Mouse (Mus musculus) granulocyte monocyte progenitor cell, adult 5-6 weeks (primary cell): ENCODE measurements around the gene Lrrd1. TPM values are rescaled to one million over a fixed set of nuclear protein-coding genes. Genes with fewer than 3 reads are reported as not detected.

Source experiments
- total RNA-seq, 2 experiments: library from RNA; stranded (forward) in 1 of 2; stranded (reverse) in 1 of 2; fragments of 200-712, 200-1000 nt in 1 of 2; fragments of >200 nt in 1 of 2; fragmentation: Nextera tagmentation in 1 of 2; gene quantifications; 2 replicates each; pipeline ENCODE4 v1.2.3; 2014 to 2017

The Lrrd1 gene
- total RNA-seq, 2 experiments from 2014 or later: 0.10 to 0.80 TPM

Other genes with a start within 250 kb of the Lrrd1 start
- gene Pex1, start 249.1 kb upstream of the Lrrd1 start, total RNA-seq (2014; fragmentation: Nextera tagmentation): 43.0 and 56.1 TPM in 2 replicates
- 10.4 and 20.7 TPM in 2 replicates for gene Pex1, start 249.1 kb upstream of the Lrrd1 start, total RNA-seq (2017)
- gene Rbm48, start 248.6 kb upstream of the Lrrd1 start, total RNA-seq (2014; fragmentation: Nextera tagmentation): 7.9 and 28.1 TPM in 2 replicates
- 28.5 and 29.8 TPM in 2 replicates for gene Rbm48, start 248.6 kb upstream of the Lrrd1 start, total RNA-seq (2017)
- gene Tmbim7, start 194.0 kb upstream of the Lrrd1 start, total RNA-seq (2014; fragmentation: Nextera tagmentation): 2.3 TPM in 1 of 2 replicates, not detected in the other
- gene Tmbim7, start 194.0 kb upstream of the Lrrd1 start, total RNA-seq (2017): not detected in 2 replicates
- gene Gatad1, start 188.0 kb upstream of the Lrrd1 start, total RNA-seq (2014; fragmentation: Nextera tagmentation): 51.4 and 75.4 TPM in 2 replicates
- gene Gatad1, start 188.0 kb upstream of the Lrrd1 start, total RNA-seq (2017): 113 and 147 TPM in 2 replicates
- gene Ankib1, start 42.2 kb upstream of the Lrrd1 start, total RNA-seq (2014; fragmentation: Nextera tagmentation): 19.2 and 27.2 TPM in 2 replicates
- 26.7 and 38.1 TPM in 2 replicates for gene Ankib1, start 42.2 kb upstream of the Lrrd1 start, total RNA-seq (2017)
- 46.1 and 60.6 TPM in 2 replicates for gene Krit1, start 42.0 kb upstream of the Lrrd1 start, total RNA-seq (2014; fragmentation: Nextera tagmentation)
- 46.8 and 53.2 TPM in 2 replicates for gene Krit1, start 42.0 kb upstream of the Lrrd1 start, total RNA-seq (2017)
- 2.3 and 8.2 TPM in 2 replicates for gene Mterf1a, start 48.8 kb downstream of the Lrrd1 start, total RNA-seq (2014; fragmentation: Nextera tagmentation)
- gene Mterf1a, start 48.8 kb downstream of the Lrrd1 start, total RNA-seq (2017): 8.8 and 10.6 TPM in 2 replicates
- 39.3 and 45.5 TPM in 2 replicates for gene Akap9, start 82.9 kb downstream of the Lrrd1 start, total RNA-seq (2014; fragmentation: Nextera tagmentation)
- gene Akap9, start 82.9 kb downstream of the Lrrd1 start, total RNA-seq (2017): 74.9 and 75.7 TPM in 2 replicates